Mouse (Mus musculus): ENCODE measurements around the gene Gm3512. TPM values are rescaled to one million over a fixed set of nuclear protein-coding genes. Genes with fewer than 3 reads are reported as not detected.
"Not testable (repeated sequence)": the region's sequence is repeated elsewhere in the genome, so short reads cannot be mapped to it uniquely, and the experiment has no call there.

The Gm3512 gene
- polyA plus RNA-seq (2014; fragmentation: Nextera tagmentation; extraction: Ambion mirVana) = 3.8 and 4.2 TPM in 2 replicates

DNA sequence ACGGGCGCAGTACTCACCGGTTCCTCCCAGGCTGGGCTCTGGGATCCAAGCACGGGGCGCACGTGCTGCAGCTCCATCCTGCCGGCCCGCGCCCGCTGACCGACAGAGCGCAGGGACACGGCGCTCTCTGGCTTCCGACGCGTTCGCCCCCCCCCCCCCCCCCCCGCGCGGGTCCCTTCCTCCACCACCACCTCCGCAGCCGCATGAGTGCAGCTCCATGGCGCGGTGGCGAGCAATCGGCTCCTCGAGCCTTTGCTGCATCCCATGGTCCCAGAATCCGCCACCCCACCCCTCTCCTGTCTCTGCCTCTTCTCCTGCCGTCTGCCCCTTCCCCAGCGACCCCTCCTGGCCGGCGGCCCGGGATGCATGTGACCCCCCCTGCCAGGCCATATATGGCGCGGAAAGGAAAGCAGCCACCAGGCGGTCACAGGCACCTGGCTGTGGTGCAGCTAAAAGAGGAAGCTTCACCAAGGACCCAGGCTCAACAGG is at the start of gene Gm3512:
Gene Gm3512, minus strand, starts transcription at position 51 of the 489 bp plus-strand sequence.
- DNase-seq (ENCODE audit: low spot score, missing footprints); H3K9me3 ChIP-seq (ENCODE audit: control insufficient read depth, low read length); H3K36me3 ChIP-seq (ENCODE audit: control insufficient read depth, insufficient read depth, low read length); H3K27ac ChIP-seq (ENCODE audit: low read depth, low read length); H3K9ac ChIP-seq (ENCODE audit: low read length); H3K4me2 ChIP-seq; H3K4me3 ChIP-seq (ENCODE audit: low read depth, low read length); H3K4me1 ChIP-seq (ENCODE audit: control insufficient read depth, insufficient read depth, low read length); H3K27me3 ChIP-seq (ENCODE audit: control insufficient read depth, insufficient read depth, low read length): not testable (repeated sequence)
- ATAC-seq (ENCODE audit: low FRiP score) = peak; percentile 64; the same call in 1 of the 2 replicates
- no CpG with 5 or more reads among the region's 37 CpGs for WGBS

GRCm38 (mm10) chr14:7200070-7200469 is 25.7 kb upstream of the Gm3512 start:
- 88% methylated on average over 2 of the region's 3 CpGs for WGBS
- not testable (repeated sequence) for H3K9me3 ChIP-seq (ENCODE audit: control insufficient read depth, low read length); H3K4me3 ChIP-seq (ENCODE audit: low read depth, low read length); ATAC-seq (ENCODE audit: low FRiP score); H3K4me2 ChIP-seq; H3K27me3 ChIP-seq (ENCODE audit: control insufficient read depth, insufficient read depth, low read length); DNase-seq (ENCODE audit: low spot score, missing footprints); H3K27ac ChIP-seq (ENCODE audit: low read depth, low read length); H3K4me1 ChIP-seq (ENCODE audit: control insufficient read depth, insufficient read depth, low read length); H3K36me3 ChIP-seq (ENCODE audit: control insufficient read depth, insufficient read depth, low read length); H3K9ac ChIP-seq (ENCODE audit: low read length)

- not testable (repeated sequence) for H3K36me3 ChIP-seq (ENCODE audit: control insufficient read depth, insufficient read depth, low read length)
- no CpG with 5 or more reads among the region's 2 CpGs for WGBS
Measured at GRCm38 (mm10) chr14:7194440-7194839, 20.1 kb upstream of the Gm3512 start, which contains the start of gene Gm16434. TSS of gene Gm16434 (minus strand) at chr14:7194540.

DNA sequence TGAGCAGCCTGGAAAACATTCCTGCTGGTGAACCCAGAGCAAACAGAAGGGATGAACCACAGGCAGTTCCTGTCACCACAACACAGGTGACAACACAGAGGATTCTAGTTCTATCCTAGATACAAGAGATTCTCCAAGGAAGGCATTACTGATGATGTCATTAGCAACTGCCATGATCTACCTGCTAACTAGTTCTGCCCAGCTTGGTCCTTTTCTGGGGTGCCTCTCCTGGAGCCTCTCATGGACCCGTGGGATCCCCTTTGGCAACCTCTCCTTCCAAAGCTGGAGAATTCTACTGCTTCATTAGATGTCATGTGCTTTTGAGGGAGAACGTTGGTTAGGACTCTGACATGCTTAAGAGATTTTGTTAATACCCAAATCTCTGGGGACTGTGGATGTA is 49.0 kb downstream of the Gm3512 start, which contains the start of gene Gm6676:
Gene Gm6676, minus strand, starts transcription at position 101 of the 400 bp plus-strand sequence.
- H3K4me2 ChIP-seq; H3K36me3 ChIP-seq (ENCODE audit: control insufficient read depth, insufficient read depth, low read length); ATAC-seq (ENCODE audit: low FRiP score); H3K9me3 ChIP-seq (ENCODE audit: control insufficient read depth, low read length); H3K4me1 ChIP-seq (ENCODE audit: control insufficient read depth, insufficient read depth, low read length); DNase-seq (ENCODE audit: low spot score, missing footprints); H3K4me3 ChIP-seq (ENCODE audit: low read depth, low read length); H3K9ac ChIP-seq (ENCODE audit: low read length); H3K27me3 ChIP-seq (ENCODE audit: control insufficient read depth, insufficient read depth, low read length); H3K27ac ChIP-seq (ENCODE audit: low read depth, low read length): not testable (repeated sequence)
- WGBS = no CpG with 5 or more reads among the region's 2 CpGs

More at GRCm38 (mm10) chr14:7194440-7194839, 20.1 kb upstream of the Gm3512 start, which contains the start of gene Gm16434:
- H3K4me3 ChIP-seq (ENCODE audit: low read depth, low read length); H3K27ac ChIP-seq (ENCODE audit: low read depth, low read length); H3K9me3 ChIP-seq (ENCODE audit: control insufficient read depth, low read length); H3K9ac ChIP-seq (ENCODE audit: low read length); ATAC-seq (ENCODE audit: low FRiP score); DNase-seq (ENCODE audit: low spot score, missing footprints); H3K4me1 ChIP-seq (ENCODE audit: control insufficient read depth, insufficient read depth, low read length); H3K27me3 ChIP-seq (ENCODE audit: control insufficient read depth, insufficient read depth, low read length); H3K4me2 ChIP-seq: not testable (repeated sequence)

- not testable (repeated sequence) for H3K27me3 ChIP-seq (ENCODE audit: control insufficient read depth, insufficient read depth, low read length); H3K27ac ChIP-seq (ENCODE audit: low read depth, low read length); H3K36me3 ChIP-seq (ENCODE audit: control insufficient read depth, insufficient read depth, low read length); H3K4me1 ChIP-seq (ENCODE audit: control insufficient read depth, insufficient read depth, low read length); H3K9me3 ChIP-seq (ENCODE audit: control insufficient read depth, low read length)
- Histone ChIP-seq H3K4me2 (peak overlapping the region; percentile 37), H3K9ac (ENCODE audit: low read length) (peak overlapping the region; percentile 62), H3K4me3 (ENCODE audit: low read depth, low read length) (peak overlapping the region; percentile 39)
- DNase-seq (ENCODE audit: low spot score, missing footprints) = peak; percentile 92
- 0% methylated on average over 7 of the region's 54 CpGs for WGBS
- peak; percentile 87 for ATAC-seq (ENCODE audit: low FRiP score)
Measured at GRCm38 (mm10) chr14:7105124-7105802, 69.1 kb downstream of the Gm3512 start.

Other genes with a start within 250 kb of the Gm3512 start
- not detected in 2 replicates for gene Gm6356, start 200.7 kb downstream of the Gm3512 start, polyA plus RNA-seq (2014; fragmentation: Nextera tagmentation; extraction: Ambion mirVana)
- gene Gm10406, start 147.1 kb downstream of the Gm3512 start, polyA plus RNA-seq (2014; fragmentation: Nextera tagmentation; extraction: Ambion mirVana) = 1.0 and 1.7 TPM in 2 replicates
- gene Gm3685, start 129.6 kb downstream of the Gm3512 start, polyA plus RNA-seq (2014; fragmentation: Nextera tagmentation; extraction: Ambion mirVana) = not detected in 2 replicates
- 2.5 and 3.4 TPM in 2 replicates for gene Gm3696, start 73.9 kb downstream of the Gm3512 start, polyA plus RNA-seq (2014; fragmentation: Nextera tagmentation; extraction: Ambion mirVana)
- not detected in 2 replicates for gene Gm6676, start 49.1 kb downstream of the Gm3512 start, polyA plus RNA-seq (2014; fragmentation: Nextera tagmentation; extraction: Ambion mirVana)
- gene Gm16434, start 20.0 kb upstream of the Gm3512 start, polyA plus RNA-seq (2014; fragmentation: Nextera tagmentation; extraction: Ambion mirVana) = not detected in 2 replicates
- not detected in 2 replicates for gene Gm3727, start 90.2 kb upstream of the Gm3512 start, polyA plus RNA-seq (2014; fragmentation: Nextera tagmentation; extraction: Ambion mirVana)
- gene Gm3739, start 140.5 kb upstream of the Gm3512 start, polyA plus RNA-seq (2014; fragmentation: Nextera tagmentation; extraction: Ambion mirVana) = 2.1 and 2.5 TPM in 2 replicates
- not detected in 2 replicates for gene Gm5797, start 157.9 kb upstream of the Gm3512 start, polyA plus RNA-seq (2014; fragmentation: Nextera tagmentation; extraction: Ambion mirVana)
- gene Gm8374, start 190.6 kb upstream of the Gm3512 start, polyA plus RNA-seq (2014; fragmentation: Nextera tagmentation; extraction: Ambion mirVana) = not detected in 2 replicates